Mouse (Mus musculus): ENCODE measurements around the gene Zan. TPM values are rescaled to one million over a fixed set of nuclear protein-coding genes. Genes with fewer than 3 reads are reported as not detected.

Gene Zan
- polyA plus RNA-seq, 1 experiment from 2014 or later, result 0.19 TPM

DNA sequence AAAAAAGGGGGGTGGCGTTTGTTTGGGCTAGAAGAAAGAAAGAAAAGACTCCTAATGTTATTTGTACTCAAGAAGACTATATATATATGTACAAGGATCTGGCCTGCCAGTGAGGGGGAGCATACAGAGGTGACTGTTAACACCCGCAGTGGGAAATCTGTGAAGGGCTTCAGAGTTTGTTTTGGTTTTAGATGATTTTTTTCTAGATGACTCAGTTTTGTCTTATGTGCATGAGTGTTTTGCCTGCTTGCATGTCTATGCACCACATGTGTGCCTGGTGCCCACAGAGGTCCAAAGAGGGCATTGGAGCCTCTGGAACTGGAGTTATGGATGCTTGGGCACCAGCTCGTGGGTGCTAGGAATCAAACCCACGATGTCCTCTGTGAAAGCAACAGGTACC lies 129.9 kb downstream of the Zan start:
- no peak overlapping the region for H3K4me2 ChIP-seq (ENCODE audit: low read length)
- H3K9ac ChIP-seq (ENCODE audit: low read depth, low read length), result no peak overlapping the region
- no peak overlapping the region for H3K4me3 ChIP-seq (ENCODE audit: low read length)
- 93% methylated on average over 4 of the region's 4 CpGs for WGBS
- H3K27ac ChIP-seq (ENCODE audit: low read depth, low read length), result no peak overlapping the region
- peaks cover 15% of the 10 kb centered on the region for H3K4me1 ChIP-seq (ENCODE audit: control insufficient read depth, insufficient read depth, low read depth, low read length)
- H3K27me3 ChIP-seq (replicated peaks; ENCODE audit: control insufficient read depth, insufficient read depth, low read length), result peaks cover 5% of the 10 kb centered on the region; the same call in 1 of the 2 replicates
- no peaks in the 10 kb centered on the region for H3K9me3 ChIP-seq (ENCODE audit: control insufficient read depth, low read length)
- H3K36me3 ChIP-seq (ENCODE audit: control insufficient read depth, insufficient read depth, low read length), result no peaks in the 10 kb centered on the region
- ATAC-seq, result no peak

- no peak for ATAC-seq
- Histone ChIP-seq H3K4me1 (ENCODE audit: control insufficient read depth, insufficient read depth, low read depth, low read length) (peaks cover 15% of the 10 kb centered on the region), H3K4me3 (ENCODE audit: low read length) (no peak overlapping the region), H3K27me3 (replicated peaks; ENCODE audit: control insufficient read depth, insufficient read depth, low read length) (peaks cover 5% of the 10 kb centered on the region; the same call in 1 of the 2 replicates), H3K9me3 (ENCODE audit: control insufficient read depth, low read length) (no peaks in the 10 kb centered on the region), H3K36me3 (ENCODE audit: control insufficient read depth, insufficient read depth, low read length) (no peaks in the 10 kb centered on the region), H3K9ac (ENCODE audit: low read depth, low read length) (no peak overlapping the region), H3K4me2 (ENCODE audit: low read length) (no peak overlapping the region), H3K27ac (ENCODE audit: low read depth, low read length) (no peak overlapping the region)
- WGBS, result 92% methylated on average over 1 of the region's 1 CpGs
Measured at GRCm38 (mm10) chr5:137346388-137346787, 130.5 kb downstream of the Zan start.

- H3K4me2 ChIP-seq (ENCODE audit: low read length), result no peak overlapping the region
- ATAC-seq, result no peak
- H3K4me1 ChIP-seq (ENCODE audit: control insufficient read depth, insufficient read depth, low read depth, low read length), result peaks cover 15% of the 10 kb centered on the region
- WGBS, result 29% methylated on average over 9 of the region's 9 CpGs
- H3K27me3 ChIP-seq (replicated peaks; ENCODE audit: control insufficient read depth, insufficient read depth, low read length), result peaks cover 5% of the 10 kb centered on the region; the same call in 1 of the 2 replicates
- H3K9me3 ChIP-seq (ENCODE audit: control insufficient read depth, low read length), result no peaks in the 10 kb centered on the region
- H3K36me3 ChIP-seq (ENCODE audit: control insufficient read depth, insufficient read depth, low read length), result no peaks in the 10 kb centered on the region
- no peak overlapping the region for H3K27ac ChIP-seq (ENCODE audit: low read depth, low read length)
- H3K9ac ChIP-seq (ENCODE audit: low read depth, low read length), result no peak overlapping the region
- H3K4me3 ChIP-seq (ENCODE audit: low read length), result no peak overlapping the region
Measured at GRCm38 (mm10) chr5:137345821-137346220, 131.0 kb downstream of the Zan start.

DNA sequence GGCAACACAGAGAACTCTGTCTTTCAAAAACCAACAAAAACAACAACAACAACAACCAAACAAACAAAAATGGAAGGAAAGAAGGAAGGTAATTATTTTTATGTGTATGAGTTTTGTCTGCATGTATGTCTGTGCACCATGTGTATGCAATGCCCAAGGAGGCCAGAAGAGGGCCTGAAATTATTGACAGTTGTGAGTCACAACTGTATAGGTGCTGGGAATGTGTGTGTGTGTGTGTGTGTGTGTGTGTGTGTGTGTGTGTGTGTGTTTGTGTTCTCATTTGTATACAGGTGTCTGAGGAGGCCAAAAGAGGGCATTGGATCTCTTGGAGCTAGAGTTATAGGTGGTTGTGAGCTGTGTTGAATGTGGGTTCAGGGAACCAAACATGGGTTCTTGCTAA lies 133.0 kb downstream of the Zan start:
- Histone ChIP-seq H3K9me3 (ENCODE audit: control insufficient read depth, low read length) (no peaks in the 10 kb centered on the region), H3K27ac (ENCODE audit: low read depth, low read length) (no peak overlapping the region), H3K27me3 (replicated peaks; ENCODE audit: control insufficient read depth, insufficient read depth, low read length) (no peaks in the 10 kb centered on the region), H3K4me3 (ENCODE audit: low read length) (no peak overlapping the region), H3K4me1 (ENCODE audit: control insufficient read depth, insufficient read depth, low read depth, low read length) (peaks cover 14% of the 10 kb centered on the region), H3K9ac (ENCODE audit: low read depth, low read length) (no peak overlapping the region), H3K4me2 (ENCODE audit: low read length) (no peak overlapping the region), H3K36me3 (ENCODE audit: control insufficient read depth, insufficient read depth, low read length) (no peaks in the 10 kb centered on the region)
- ATAC-seq, result no peak

DNA sequence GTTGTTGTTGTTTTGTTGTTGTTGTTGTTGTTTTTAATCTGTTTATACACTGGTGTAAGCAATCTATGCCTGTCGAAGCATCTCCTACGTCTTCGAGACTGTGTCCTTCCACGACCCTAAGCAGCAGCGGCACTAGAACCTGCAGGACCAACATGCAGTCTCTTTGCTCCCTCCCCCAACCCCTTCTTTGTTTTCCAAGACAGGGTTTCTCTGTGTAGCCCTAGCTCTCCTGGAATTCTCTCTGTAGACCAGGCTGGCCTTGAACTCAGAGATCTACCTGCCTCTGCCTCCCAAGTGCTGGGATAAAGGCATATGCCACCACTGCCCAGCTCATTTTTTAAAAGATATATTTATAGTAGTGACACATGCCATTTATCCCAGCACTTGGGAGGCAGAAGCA lies 133.5 kb downstream of the Zan start:
- Histone ChIP-seq H3K4me2 (ENCODE audit: low read length) (no peak overlapping the region), H3K4me1 (ENCODE audit: control insufficient read depth, insufficient read depth, low read depth, low read length) (peaks cover 10% of the 10 kb centered on the region), H3K9me3 (ENCODE audit: control insufficient read depth, low read length) (no peaks in the 10 kb centered on the region), H3K4me3 (ENCODE audit: low read length) (no peak overlapping the region), H3K9ac (ENCODE audit: low read depth, low read length) (no peak overlapping the region), H3K27me3 (replicated peaks; ENCODE audit: control insufficient read depth, insufficient read depth, low read length) (no peaks in the 10 kb centered on the region), H3K36me3 (ENCODE audit: control insufficient read depth, insufficient read depth, low read length) (no peaks in the 10 kb centered on the region), H3K27ac (ENCODE audit: low read depth, low read length) (no peak overlapping the region)
- ATAC-seq, result no peak
- 98% methylated on average over 5 of the region's 5 CpGs for WGBS

GRCm38 (mm10) chr5:137342407-137343012 lies 134.4 kb downstream of the Zan start:
- H3K27ac ChIP-seq (ENCODE audit: low read depth, low read length), result no peak overlapping the region
- no peaks in the 10 kb centered on the region for H3K36me3 ChIP-seq (ENCODE audit: control insufficient read depth, insufficient read depth, low read length)
- no peak overlapping the region for H3K9ac ChIP-seq (ENCODE audit: low read depth, low read length)
- 83% methylated on average over 7 of the region's 7 CpGs for WGBS
- H3K4me1 ChIP-seq (ENCODE audit: control insufficient read depth, insufficient read depth, low read depth, low read length), result peaks cover 10% of the 10 kb centered on the region
- no peaks in the 10 kb centered on the region for H3K27me3 ChIP-seq (replicated peaks; ENCODE audit: control insufficient read depth, insufficient read depth, low read length)
- no peak for ATAC-seq
- H3K4me2 ChIP-seq (ENCODE audit: low read length), result no peak overlapping the region
- no peaks in the 10 kb centered on the region for H3K9me3 ChIP-seq (ENCODE audit: control insufficient read depth, low read length)
- H3K4me3 ChIP-seq (ENCODE audit: low read length), result no peak overlapping the region

- Histone ChIP-seq H3K4me3 (ENCODE audit: low read length) (no peak overlapping the region), H3K36me3 (ENCODE audit: control insufficient read depth, insufficient read depth, low read length) (no peaks in the 10 kb centered on the region), H3K27ac (ENCODE audit: low read depth, low read length) (peak overlapping the region; percentile 80), H3K4me2 (ENCODE audit: low read length) (peak overlapping the region; percentile 91; the same call in 1 of the 2 replicates), H3K9ac (ENCODE audit: low read depth, low read length) (peak overlapping the region; percentile 67), H3K27me3 (replicated peaks; ENCODE audit: control insufficient read depth, insufficient read depth, low read length) (no peaks in the 10 kb centered on the region), H3K9me3 (ENCODE audit: control insufficient read depth, low read length) (no peaks in the 10 kb centered on the region), H3K4me1 (ENCODE audit: control insufficient read depth, insufficient read depth, low read depth, low read length) (peaks cover 10% of the 10 kb centered on the region)
- no peak for ATAC-seq
- WGBS, result 77% methylated on average over 6 of the region's 6 CpGs
Measured at GRCm38 (mm10) chr5:137340222-137340621, 136.6 kb downstream of the Zan start.

- Histone ChIP-seq H3K9ac (ENCODE audit: low read depth, low read length) (peak overlapping the region; percentile 67), H3K4me1 (ENCODE audit: control insufficient read depth, insufficient read depth, low read depth, low read length) (peaks cover 10% of the 10 kb centered on the region), H3K4me3 (ENCODE audit: low read length) (peak overlapping the region; percentile 43), H3K9me3 (ENCODE audit: control insufficient read depth, low read length) (no peaks in the 10 kb centered on the region), H3K27ac (ENCODE audit: low read depth, low read length) (peak overlapping the region; percentile 80), H3K27me3 (replicated peaks; ENCODE audit: control insufficient read depth, insufficient read depth, low read length) (no peaks in the 10 kb centered on the region), H3K36me3 (ENCODE audit: control insufficient read depth, insufficient read depth, low read length) (no peaks in the 10 kb centered on the region), H3K4me2 (ENCODE audit: low read length) (peak overlapping the region; percentile 91)
- ATAC-seq, result peak; percentile 68
- WGBS, result 7% methylated on average over 21 of the region's 22 CpGs
Measured at GRCm38 (mm10) chr5:137339290-137339979, 137.4 kb downstream of the Zan start.

- 1% methylated on average over 11 of the region's 11 CpGs for WGBS
- no peaks in the 10 kb centered on the region for H3K9me3 ChIP-seq (ENCODE audit: control insufficient read depth, low read length)
- peaks cover 10% of the 10 kb centered on the region for H3K4me1 ChIP-seq (ENCODE audit: control insufficient read depth, insufficient read depth, low read depth, low read length)
- H3K36me3 ChIP-seq (ENCODE audit: control insufficient read depth, insufficient read depth, low read length), result no peaks in the 10 kb centered on the region
- H3K9ac ChIP-seq (ENCODE audit: low read depth, low read length), result peak overlapping the region; percentile 67
- peak overlapping the region; percentile 91 for H3K4me2 ChIP-seq (ENCODE audit: low read length)
- peak overlapping the region; percentile 43 for H3K4me3 ChIP-seq (ENCODE audit: low read length)
- peak overlapping the region; percentile 80 for H3K27ac ChIP-seq (ENCODE audit: low read depth, low read length)
- H3K27me3 ChIP-seq (replicated peaks; ENCODE audit: control insufficient read depth, insufficient read depth, low read length), result no peaks in the 10 kb centered on the region
- peak; percentile 31 for ATAC-seq
Measured at GRCm38 (mm10) chr5:137338663-137339289, 138.1 kb downstream of the Zan start.
